Mouse (Mus musculus) lung, postnatal 0 days (tissue): ENCODE results near the gene Lmo2. TPM values are rescaled to one million over a fixed set of nuclear protein-coding genes. Genes with fewer than 3 reads are reported as not detected.
A peak's percentile ranks its signal among the peaks of the same experiment; 100 is the strongest.

Experiments used
- ATAC-seq: fragments of 200-750 bp; cut with Nextera tagmentation; 2 replicates; pipeline ENCODE4 v1.8.0; 2017; ENCODE audit warnings: moderate library complexity
- DNase-seq: peaks from one replicate; pipeline ENCODE4 v3.0.0-alpha.2; 2016; ENCODE audit warnings: low spot score
- H3K27ac ChIP-seq: fragments of 300-500 bp; sonication (generic); 2 replicates; pipeline ENCODE4 v1.5.1; 2014; ENCODE audit warnings: antibody characterized with exemption, mild to moderate bottlenecking, low read length, mixed read lengths
- H3K27me3 ChIP-seq: fragments of 300-500 bp; sonication (generic); replicated peaks from 2 replicates; pipeline ENCODE4 v1.6.1; 2014; ENCODE audit warnings: low read length, mixed read lengths; ENCODE audit not compliant: insufficient read depth
- H3K36me3 ChIP-seq: fragments of 300-500 bp; sonication (generic); 2 replicates; pipeline ENCODE4 v1.6.1; 2014; ENCODE audit warnings: low read length, mixed read lengths; ENCODE audit not compliant: insufficient read depth
- H3K4me1 ChIP-seq: fragments of 300-500 bp; sonication (generic); 2 replicates; pipeline ENCODE4 v1.6.1; 2014; ENCODE audit warnings: antibody characterized with exemption, low read depth, low read length, mixed read lengths; ENCODE audit not compliant: insufficient read depth
- H3K4me2 ChIP-seq: fragments of 300-500 bp; sonication (generic); replicated peaks from 2 replicates; pipeline ENCODE4 v1.6.1; 2014; ENCODE audit warnings: low read depth, mild to moderate bottlenecking, low read length, moderate library complexity, mixed read lengths
- H3K4me3 ChIP-seq: fragments of 300-500 bp; sonication (generic); 2 replicates; pipeline ENCODE4 v1.5.1; 2014; ENCODE audit warnings: low read depth, low read length
- H3K9ac ChIP-seq: fragments of 300-500 bp; sonication (generic); replicated peaks from 2 replicates; pipeline ENCODE4 v1.6.1; 2014; ENCODE audit warnings: low read depth, mild to moderate bottlenecking
- H3K9me3 ChIP-seq: fragments of 300-500 bp; sonication (generic); 2 replicates; pipeline ENCODE4 v1.6.1; 2016; ENCODE audit warnings: low read length, mixed read lengths
- CTCF ChIP-seq: IDR thresholded peaks from 2 replicates; pipeline ENCODE4 v1.5.1; 2016; ENCODE audit warnings: antibody characterized with exemption, mild to moderate bottlenecking
- EP300 ChIP-seq: IDR thresholded peaks from 2 replicates; pipeline ENCODE4 v1.6.1; 2016; ENCODE audit warnings: antibody characterized with exemption, mild to moderate bottlenecking, control low read depth
- WGBS: fragments of 180-500 bp; shearing (Covaris S2); extraction: QIAGEN DNeasy Blood & Tissue Kit; methylation state at CpG from one replicate; pipeline ENCODE4 v1.1.7; 2014; 5-methylcytosine and 5-hydroxymethylcytosine counted together
- polyA plus RNA-seq: library from polyadenylated mRNA; unstranded; fragments of >200 nt; fragmentation: Nextera tagmentation; extraction: Ambion mirVana; gene quantifications from 2 replicates; pipeline ENCODE4 v1.2.1, GENCODE M21; 2015

Gene Lmo2
- polyA plus RNA-seq, 1 experiment from 2014 or later = 30.6 TPM

DNA sequence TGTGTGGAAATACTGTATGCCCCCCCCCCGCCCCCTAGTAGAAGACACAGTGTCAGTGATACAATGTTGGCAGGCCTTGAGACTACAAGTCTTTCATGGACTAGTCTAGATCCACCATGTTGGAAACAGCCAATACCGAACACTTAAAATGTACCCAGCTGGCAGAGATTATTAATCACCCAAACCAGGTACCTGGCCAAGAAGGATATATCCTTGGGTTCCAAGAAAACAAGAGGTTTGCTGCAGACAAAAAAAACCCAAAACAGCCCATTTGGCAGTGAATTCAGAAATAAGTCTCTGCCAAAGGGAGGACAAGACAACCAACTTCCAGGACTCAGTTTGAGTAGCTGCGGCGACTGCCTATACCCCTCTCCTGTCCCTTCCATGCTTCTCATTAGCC lies 66.9 kb downstream of the Lmo2 start:
- TF ChIP-seq CTCF = no peak
- no peak for TF ChIP-seq EP300
- H3K9ac ChIP-seq = no peak overlapping the region
- ATAC-seq = no peak
- H3K4me1 ChIP-seq = peaks cover 7% of the 10 kb centered on the region; the same call in 1 of the 2 replicates
- H3K4me3 ChIP-seq = no peak overlapping the region
- H3K27me3 ChIP-seq = no peaks in the 10 kb centered on the region
- no peak overlapping the region for H3K27ac ChIP-seq
- H3K36me3 ChIP-seq = no peaks in the 10 kb centered on the region
- DNase-seq = no peak
- no peak overlapping the region for H3K4me2 ChIP-seq
- 87% methylated on average over 4 of the region's 4 CpGs for WGBS
- H3K9me3 ChIP-seq = no peaks in the 10 kb centered on the region

DNA sequence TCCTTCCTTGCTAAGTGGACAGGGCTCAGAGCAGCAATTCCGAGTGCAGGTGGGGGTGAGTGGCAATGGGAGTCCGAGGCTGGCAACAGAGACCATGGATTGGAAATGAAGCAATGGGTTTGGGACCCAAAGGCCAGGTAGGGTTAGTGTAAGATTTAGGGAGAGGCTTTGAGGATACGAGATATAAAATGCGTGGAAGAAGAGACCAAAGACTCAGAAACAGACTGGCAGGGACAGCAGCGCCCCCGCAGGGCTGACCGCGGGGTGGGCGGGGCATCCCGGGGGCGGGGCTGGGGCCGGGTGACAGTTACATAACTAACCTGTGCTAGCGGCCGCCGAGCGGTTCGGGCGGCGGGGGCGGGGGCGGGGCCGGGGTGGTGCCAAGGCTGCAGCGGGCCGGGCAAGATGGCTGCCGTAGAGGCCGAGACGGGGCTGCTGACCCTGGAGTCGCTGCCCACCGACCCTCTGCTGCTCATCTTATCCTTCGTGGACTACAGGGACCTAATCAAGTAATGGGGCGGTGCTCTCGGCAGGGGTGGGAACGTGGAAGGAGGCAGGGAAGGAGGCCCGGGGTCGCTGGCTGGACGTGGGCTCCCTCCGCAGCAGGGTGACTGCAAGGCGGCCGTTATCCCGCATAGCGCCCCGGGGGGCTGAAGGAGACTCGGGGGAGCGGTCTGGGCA lies 69.8 kb downstream of the Lmo2 start, which contains the start of gene Fbxo3:
Gene Fbxo3 (plus strand): TSS at position 264 of the 681 bp plus-strand sequence.
- ATAC-seq = peak; percentile 98
- WGBS = 0% methylated on average over 20 of the region's 44 CpGs
- no peak for TF ChIP-seq EP300
- TF ChIP-seq CTCF = peak; percentile 52
- DNase-seq = peak; percentile 88
- Histone ChIP-seq H3K4me2 (peak within 1 kb of the TSS; percentile 81), H3K27me3 (no peaks in the 10 kb centered on the region), H3K9ac (peak within 1 kb of the TSS; percentile 97), H3K4me3 (peak within 1 kb of the TSS; percentile 84), H3K27ac (peak within 1 kb of the TSS; percentile 81), H3K4me1 (peaks cover 7% of the 10 kb centered on the region; the same call in 1 of the 2 replicates), H3K36me3 (peaks cover 4% of the 10 kb centered on the region; the same call in 1 of the 2 replicates), H3K9me3 (no peaks in the 10 kb centered on the region)

DNA sequence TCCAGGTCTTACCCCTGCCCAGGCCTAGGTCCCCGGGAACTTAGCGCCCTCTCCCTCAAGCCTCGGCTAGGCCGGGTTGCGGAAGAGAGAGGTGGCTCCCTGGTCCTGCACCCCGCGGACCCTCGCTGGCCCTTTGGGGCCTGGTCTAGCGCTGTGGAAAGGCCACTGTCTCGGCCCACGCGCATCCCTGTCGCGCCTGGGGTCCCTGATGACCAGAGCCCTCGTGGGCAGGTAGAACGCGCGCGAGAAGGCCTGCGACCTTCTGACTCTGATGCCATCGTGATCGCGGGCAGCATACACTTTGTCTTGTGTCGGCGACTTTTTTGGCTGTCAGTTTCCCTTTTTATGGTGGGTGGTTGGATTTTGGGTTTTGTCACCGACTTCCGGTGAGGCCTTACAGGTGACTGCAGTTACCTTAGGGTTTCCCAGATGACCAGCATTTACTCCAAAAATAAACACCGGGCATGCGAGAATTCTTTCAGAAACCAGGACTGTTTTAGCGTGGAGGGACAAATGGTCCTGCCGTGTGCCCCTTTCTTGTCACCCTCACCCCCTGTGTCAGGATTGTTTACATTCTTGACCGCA lies 70.4 kb downstream of the Lmo2 start, which contains the start of gene 4931422A03Rik:
Gene 4931422A03Rik (minus strand): TSS at position 223 of the 585 bp plus-strand sequence.
- peak; percentile 62 for ATAC-seq
- Histone ChIP-seq H3K36me3 (peaks cover 4% of the 10 kb centered on the region; the same call in 1 of the 2 replicates), H3K9ac (peak within 1 kb of the TSS; percentile 97), H3K4me2 (peak within 1 kb of the TSS; percentile 81), H3K9me3 (no peaks in the 10 kb centered on the region), H3K27me3 (no peaks in the 10 kb centered on the region), H3K4me3 (peak within 1 kb of the TSS; percentile 84), H3K4me1 (peaks cover 7% of the 10 kb centered on the region; the same call in 1 of the 2 replicates), H3K27ac (peak within 1 kb of the TSS; percentile 81)
- TF ChIP-seq CTCF (no peak), EP300 (no peak)
- under 1% methylated on average over 31 of the region's 32 CpGs for WGBS
- DNase-seq = peak; percentile 38

DNA sequence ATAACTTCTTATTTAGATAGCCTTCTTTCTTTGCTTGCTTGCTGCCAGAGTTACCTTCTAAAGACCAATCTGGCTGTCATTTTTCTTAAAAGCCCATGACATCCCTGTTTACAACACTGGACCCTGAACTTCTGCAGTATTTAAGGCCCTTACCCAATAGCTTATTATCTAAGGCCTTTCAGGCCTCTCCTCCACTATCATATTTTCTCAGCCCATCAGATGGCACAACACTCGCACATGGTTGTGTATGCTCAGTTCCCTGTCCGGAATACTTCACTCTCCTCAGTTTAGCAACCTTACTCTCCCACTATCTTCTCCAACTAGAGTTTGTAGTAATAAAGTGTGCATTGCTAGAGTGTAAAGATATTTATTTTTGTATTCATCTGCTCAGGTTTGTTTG lies 71.3 kb downstream of the Lmo2 start:
- Histone ChIP-seq H3K27me3 (no peaks in the 10 kb centered on the region), H3K36me3 (peaks cover 6% of the 10 kb centered on the region; the same call in 1 of the 2 replicates), H3K9ac (0 out of 2 replicates have a peak overlapping the region, but pooled peaks have one; percentile 97), H3K9me3 (no peaks in the 10 kb centered on the region), H3K27ac (no peak overlapping the region), H3K4me2 (peak overlapping the region; percentile 81), H3K4me3 (peak overlapping the region; percentile 84; the same call in 1 of the 2 replicates), H3K4me1 (peaks cover 7% of the 10 kb centered on the region; the same call in 1 of the 2 replicates)
- no peak for TF ChIP-seq CTCF
- TF ChIP-seq EP300 = no peak
- DNase-seq = peak; percentile 10
- 46% methylated on average over 2 of the region's 2 CpGs for WGBS
- no peak for ATAC-seq

DNA sequence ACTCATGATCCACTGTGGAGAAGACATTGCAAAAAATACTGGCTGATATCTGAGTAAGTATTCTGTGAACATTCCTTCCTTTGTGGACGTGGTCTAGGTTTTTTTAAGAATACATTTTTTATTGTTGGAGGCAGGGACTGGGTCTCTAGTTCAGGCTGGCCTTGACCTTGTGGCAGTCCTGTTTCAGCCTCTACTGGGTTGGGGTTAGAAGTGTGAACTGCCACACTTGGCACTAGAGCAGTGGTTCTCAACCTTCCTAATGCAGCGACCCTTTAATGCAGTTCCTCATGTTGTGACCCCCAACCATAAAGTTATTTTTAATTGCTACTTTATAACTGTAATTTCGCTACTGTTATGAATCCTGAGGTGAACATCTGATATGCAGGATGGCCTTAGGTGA lies 72.6 kb downstream of the Lmo2 start:
- no peak overlapping the region for H3K27ac ChIP-seq
- H3K4me3 ChIP-seq = no peak overlapping the region
- H3K27me3 ChIP-seq = no peaks in the 10 kb centered on the region
- WGBS = 78% methylated on average over 3 of the region's 3 CpGs
- H3K9ac ChIP-seq = no peak overlapping the region
- peaks cover 8% of the 10 kb centered on the region; the same call in 1 of the 2 replicates for H3K36me3 ChIP-seq
- no peak for DNase-seq
- no peak overlapping the region for H3K4me2 ChIP-seq
- peaks cover 7% of the 10 kb centered on the region; the same call in 1 of the 2 replicates for H3K4me1 ChIP-seq
- H3K9me3 ChIP-seq = no peaks in the 10 kb centered on the region
- no peak for TF ChIP-seq CTCF
- no peak for TF ChIP-seq EP300
- ATAC-seq = no peak

Other genes with a start within 250 kb of the Lmo2 start
- 6.2 TPM in 2 replicates for gene Nat10, start 196.7 kb upstream of the Lmo2 start, polyA plus RNA-seq
- 87.8 and 105 TPM in 2 replicates for gene Caprin1, start 160.3 kb upstream of the Lmo2 start, polyA plus RNA-seq
- gene Fbxo3, start 69.7 kb downstream of the Lmo2 start, polyA plus RNA-seq = 38.3 and 40.9 TPM in 2 replicates
- 1.4 and 1.6 TPM in 2 replicates for gene 4931422A03Rik, start 70.4 kb downstream of the Lmo2 start, polyA plus RNA-seq
- not detected in 2 replicates for gene Gm10912, start 107.8 kb downstream of the Lmo2 start, polyA plus RNA-seq
- not detected in 2 replicates for gene Gm10799, start 110.6 kb downstream of the Lmo2 start, polyA plus RNA-seq
- gene Cd59b, start 111.9 kb downstream of the Lmo2 start, polyA plus RNA-seq = 3.7 and 4.2 TPM in 2 replicates
- 32.4 and 33.2 TPM in 2 replicates for gene Cd59a, start 137.8 kb downstream of the Lmo2 start, polyA plus RNA-seq
- gene A930018P22Rik, start 164.8 kb downstream of the Lmo2 start, polyA plus RNA-seq = 0.14 TPM in 1 of 2 replicates, not detected in the other